Mouse (Mus musculus): ENCODE measurements around the gene Pcdh19. TPM values are rescaled to one million over a fixed set of nuclear protein-coding genes. Genes with fewer than 3 reads are reported as not detected.
"Not testable (repeated sequence)": the region's sequence is repeated elsewhere in the genome, so short reads cannot be mapped to it uniquely, and the experiment has no call there.

Gene Pcdh19
- 12.3 and 16.1 TPM in 2 replicates for polyA plus RNA-seq (2015; fragmentation: Nextera tagmentation; extraction: Ambion mirVana)

DNA sequence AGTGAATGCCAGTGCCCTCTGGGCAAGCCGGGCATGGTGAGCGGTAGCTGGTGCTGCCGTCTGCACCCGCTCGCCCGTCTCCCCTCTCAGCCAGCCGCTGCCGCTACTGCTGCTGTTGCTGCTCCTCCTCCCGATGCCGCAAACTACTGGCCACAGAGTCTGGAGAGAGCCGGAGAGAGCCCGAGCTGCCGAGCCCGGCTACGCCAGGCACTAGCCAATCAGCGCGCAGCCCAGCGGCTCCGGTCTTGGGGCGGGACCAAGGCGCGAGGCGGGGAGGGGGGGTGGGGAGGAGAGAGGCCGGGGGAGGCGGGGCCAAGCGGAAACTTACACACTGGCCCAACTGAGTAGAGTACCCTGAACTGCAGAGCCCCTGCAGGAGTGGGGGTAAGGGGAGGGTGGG lies at the start of gene Pcdh19:
Gene Pcdh19, minus strand, starts transcription at position 148 of the 400 bp plus-strand sequence.
- H3K27ac ChIP-seq (replicated peaks) = peak within 1 kb of the TSS; percentile 82
- H3K9me3 ChIP-seq (replicated peaks) = no peaks in the 10 kb centered on the region
- H3K27me3 ChIP-seq (replicated peaks) = no peaks in the 10 kb centered on the region
- peak within 1 kb of the TSS; percentile 55 for H3K9ac ChIP-seq (replicated peaks)
- 48% methylated on average over 15 of the region's 26 CpGs for WGBS
- H3K4me2 ChIP-seq = peak within 1 kb of the TSS; percentile 79
- no peaks in the 10 kb centered on the region for H3K4me1 ChIP-seq
- peak within 1 kb of the TSS; percentile 56 for H3K4me3 ChIP-seq (replicated peaks)
- H3K36me3 ChIP-seq = no peaks in the 10 kb centered on the region
- ATAC-seq (ENCODE audit: low FRiP score) = peak; percentile 92

DNA sequence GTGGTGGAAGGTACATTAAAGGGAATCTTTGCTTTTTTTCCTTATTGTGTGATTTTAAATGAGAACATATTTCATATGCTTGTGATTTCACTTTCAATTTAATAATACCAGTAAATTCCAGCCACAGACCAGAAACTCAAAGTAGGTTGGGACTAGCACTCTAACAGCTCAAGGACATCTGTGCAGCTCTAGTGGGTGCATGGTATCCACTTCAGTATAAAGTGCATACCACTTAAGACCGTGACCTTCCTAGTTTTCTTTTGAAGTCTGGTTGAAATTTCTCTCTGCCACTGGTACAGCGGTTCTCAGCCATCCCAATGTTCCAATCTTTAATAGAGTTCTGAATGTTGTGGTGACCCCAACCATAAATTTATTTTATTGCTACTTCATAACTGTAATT lies 47.1 kb upstream of the Pcdh19 start:
- no peak overlapping the region for H3K4me2 ChIP-seq
- 87% methylated on average over 2 of the region's 2 CpGs for WGBS
- H3K27me3 ChIP-seq (replicated peaks) = no peaks in the 10 kb centered on the region
- H3K9me3 ChIP-seq (replicated peaks) = no peaks in the 10 kb centered on the region
- no peak overlapping the region for H3K9ac ChIP-seq (replicated peaks)
- H3K4me1 ChIP-seq = no peaks in the 10 kb centered on the region
- no peak overlapping the region for H3K27ac ChIP-seq (replicated peaks)
- H3K4me3 ChIP-seq (replicated peaks) = no peak overlapping the region
- H3K36me3 ChIP-seq = no peaks in the 10 kb centered on the region
- no peak for ATAC-seq (ENCODE audit: low FRiP score)

DNA sequence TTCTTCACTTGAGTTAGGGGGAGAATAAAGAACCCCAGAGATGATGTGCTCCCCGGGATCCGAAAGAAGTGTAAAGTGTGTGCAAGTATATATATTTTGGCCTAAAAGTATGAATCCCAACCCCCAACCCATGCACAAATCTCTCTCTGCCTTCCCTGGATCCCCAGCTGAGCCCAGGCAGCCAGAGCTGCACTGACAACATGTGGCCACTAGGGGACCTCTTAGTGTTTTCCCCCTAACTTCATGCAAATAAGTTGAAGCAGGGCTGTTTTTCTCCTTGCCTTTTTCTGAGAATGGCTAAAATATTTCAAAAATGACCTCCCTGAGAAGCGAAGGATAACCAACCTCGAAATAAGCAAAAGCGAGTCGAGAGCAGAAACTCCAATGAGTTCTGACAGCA lies 46.2 kb upstream of the Pcdh19 start:
- Histone ChIP-seq H3K9me3 (replicated peaks) (no peaks in the 10 kb centered on the region), H3K36me3 (no peaks in the 10 kb centered on the region), H3K4me2 (no peak overlapping the region), H3K9ac (replicated peaks) (no peak overlapping the region), H3K27ac (replicated peaks) (no peak overlapping the region), H3K27me3 (replicated peaks) (no peaks in the 10 kb centered on the region), H3K4me1 (no peaks in the 10 kb centered on the region), H3K4me3 (replicated peaks) (no peak overlapping the region)
- no peak for ATAC-seq (ENCODE audit: low FRiP score)
- 47% methylated on average over 6 of the region's 6 CpGs for WGBS

DNA sequence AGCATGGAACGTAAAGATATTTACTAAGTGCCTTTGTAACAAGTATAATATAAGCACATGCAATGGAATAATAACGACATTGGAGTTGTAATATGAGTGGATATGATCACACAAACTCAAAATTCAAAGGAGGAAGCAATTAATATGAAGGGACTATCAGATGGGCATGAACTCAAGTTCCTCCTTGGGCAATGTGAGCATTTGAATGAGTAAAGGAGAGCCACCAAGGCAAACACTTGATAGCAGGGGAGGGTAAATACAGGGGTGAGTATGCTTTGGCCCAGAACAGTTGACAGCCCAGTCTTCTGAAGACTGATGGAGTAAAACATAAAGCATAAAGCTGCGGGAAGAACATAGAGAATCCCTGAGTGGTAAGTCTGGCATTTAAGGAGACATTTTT lies 32.7 kb upstream of the Pcdh19 start:
- Histone ChIP-seq H3K27ac (replicated peaks) (no peak overlapping the region), H3K4me3 (replicated peaks) (no peak overlapping the region), H3K9ac (replicated peaks) (no peak overlapping the region), H3K27me3 (replicated peaks) (no peaks in the 10 kb centered on the region), H3K4me1 (no peaks in the 10 kb centered on the region), H3K36me3 (no peaks in the 10 kb centered on the region), H3K9me3 (replicated peaks) (no peaks in the 10 kb centered on the region), H3K4me2 (no peak overlapping the region)
- 89% methylated on average over 3 of the region's 3 CpGs for WGBS
- no peak for ATAC-seq (ENCODE audit: low FRiP score)

DNA sequence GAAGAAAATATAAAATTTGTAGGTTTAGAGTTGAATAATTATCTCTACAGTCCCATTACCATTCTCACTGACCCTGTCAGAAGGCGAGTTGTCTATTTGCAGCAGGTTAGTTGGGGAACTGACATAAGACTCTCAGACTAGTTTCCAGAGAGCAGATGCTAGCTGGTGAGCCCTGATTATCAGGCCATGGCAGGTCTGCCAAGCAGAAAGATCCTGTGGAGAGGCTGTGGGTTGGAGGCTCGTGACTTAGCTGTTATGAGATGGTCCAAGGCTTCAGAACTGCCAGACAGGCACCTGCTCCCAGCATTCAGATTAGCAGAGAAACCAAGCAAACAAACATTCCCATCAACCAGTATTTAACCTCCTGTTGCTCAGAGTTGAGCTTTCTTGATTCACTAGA lies 21.8 kb upstream of the Pcdh19 start:
- Histone ChIP-seq H3K9ac (replicated peaks) (no peak overlapping the region), H3K9me3 (replicated peaks) (no peaks in the 10 kb centered on the region), H3K27me3 (replicated peaks) (no peaks in the 10 kb centered on the region), H3K27ac (replicated peaks) (no peak overlapping the region), H3K4me1 (no peaks in the 10 kb centered on the region), H3K4me3 (replicated peaks) (no peak overlapping the region), H3K36me3 (no peaks in the 10 kb centered on the region), H3K4me2 (no peak overlapping the region)
- no peak for ATAC-seq (ENCODE audit: low FRiP score)
- WGBS = 59% methylated on average over 2 of the region's 2 CpGs

DNA sequence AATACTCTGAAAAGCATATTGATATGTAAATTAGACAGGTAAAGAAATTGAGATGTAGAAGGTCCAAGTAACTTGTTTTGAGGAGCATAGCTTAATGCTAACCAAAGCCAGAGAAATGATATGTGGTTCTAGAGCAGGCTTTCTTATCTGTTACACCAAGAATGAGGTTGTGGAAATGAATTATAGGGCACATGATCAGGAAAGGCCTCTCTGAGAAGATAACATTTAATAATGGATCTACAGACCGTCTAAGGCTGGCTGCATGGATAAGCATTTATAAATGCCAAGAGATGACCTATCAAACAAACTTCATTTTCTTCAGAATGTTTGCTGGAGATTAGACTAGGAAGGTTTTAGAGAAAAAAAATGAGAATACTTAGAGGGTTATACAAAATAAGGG lies 14.1 kb upstream of the Pcdh19 start:
- Histone ChIP-seq H3K27ac (replicated peaks) (no peak overlapping the region), H3K4me2 (no peak overlapping the region), H3K27me3 (replicated peaks) (no peaks in the 10 kb centered on the region), H3K36me3 (no peaks in the 10 kb centered on the region), H3K4me1 (no peaks in the 10 kb centered on the region), H3K9me3 (replicated peaks) (no peaks in the 10 kb centered on the region), H3K9ac (replicated peaks) (no peak overlapping the region), H3K4me3 (replicated peaks) (no peak overlapping the region)
- no peak for ATAC-seq (ENCODE audit: low FRiP score)
- WGBS = 92% methylated on average over 1 of the region's 1 CpGs

DNA sequence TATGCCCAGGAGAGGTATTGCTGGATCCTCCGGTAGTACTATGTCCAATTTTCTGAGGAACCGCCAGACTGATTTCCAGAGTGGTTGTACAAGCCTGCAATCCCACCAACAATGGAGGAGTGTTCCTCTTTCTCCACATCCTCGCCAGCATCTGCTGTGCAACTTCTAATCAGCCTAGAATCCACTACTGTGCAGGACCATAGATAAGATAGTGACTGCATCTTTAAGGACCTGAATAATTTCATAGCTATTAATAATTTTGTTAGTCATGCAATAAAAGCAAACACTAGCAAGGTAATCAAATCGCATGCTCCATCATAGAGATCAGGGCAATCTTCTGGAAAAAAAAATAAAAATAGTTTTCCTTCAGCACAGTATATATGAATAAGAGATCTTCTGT lies 9.1 kb upstream of the Pcdh19 start:
- WGBS = 84% methylated on average over 2 of the region's 4 CpGs
- H3K9ac ChIP-seq (replicated peaks); H3K4me3 ChIP-seq (replicated peaks); H3K9me3 ChIP-seq (replicated peaks); H3K27ac ChIP-seq (replicated peaks); ATAC-seq (ENCODE audit: low FRiP score); H3K27me3 ChIP-seq (replicated peaks); H3K4me1 ChIP-seq; H3K4me2 ChIP-seq; H3K36me3 ChIP-seq: not testable (repeated sequence)

DNA sequence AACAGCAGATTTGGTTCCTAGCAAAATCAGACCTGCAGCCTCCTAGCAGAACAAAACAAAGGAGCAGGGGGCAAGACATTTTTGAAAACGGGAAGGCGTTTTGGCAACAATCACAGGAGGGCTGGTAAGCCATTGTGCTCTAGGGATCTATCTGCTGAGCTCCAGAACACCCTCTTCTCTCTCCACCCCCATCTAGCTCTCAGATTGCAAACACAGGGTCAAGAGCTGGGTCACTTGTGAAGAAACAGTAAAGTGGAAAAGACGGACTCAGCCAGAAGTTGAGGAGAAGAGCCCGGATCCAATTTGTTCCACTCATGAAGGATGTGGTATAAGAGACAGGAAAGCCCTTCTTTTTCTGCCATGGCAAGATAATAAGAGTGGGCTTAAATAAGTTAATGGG lies 7.7 kb upstream of the Pcdh19 start:
- H3K9ac ChIP-seq (replicated peaks) = no peak overlapping the region
- H3K27me3 ChIP-seq (replicated peaks) = no peaks in the 10 kb centered on the region
- no peak overlapping the region for H3K4me2 ChIP-seq
- H3K4me1 ChIP-seq = no peaks in the 10 kb centered on the region
- no peak for ATAC-seq (ENCODE audit: low FRiP score)
- no peak overlapping the region for H3K27ac ChIP-seq (replicated peaks)
- no peak overlapping the region for H3K4me3 ChIP-seq (replicated peaks)
- WGBS = 42% methylated on average over 4 of the region's 4 CpGs
- no peaks in the 10 kb centered on the region for H3K9me3 ChIP-seq (replicated peaks)
- H3K36me3 ChIP-seq = no peaks in the 10 kb centered on the region

DNA sequence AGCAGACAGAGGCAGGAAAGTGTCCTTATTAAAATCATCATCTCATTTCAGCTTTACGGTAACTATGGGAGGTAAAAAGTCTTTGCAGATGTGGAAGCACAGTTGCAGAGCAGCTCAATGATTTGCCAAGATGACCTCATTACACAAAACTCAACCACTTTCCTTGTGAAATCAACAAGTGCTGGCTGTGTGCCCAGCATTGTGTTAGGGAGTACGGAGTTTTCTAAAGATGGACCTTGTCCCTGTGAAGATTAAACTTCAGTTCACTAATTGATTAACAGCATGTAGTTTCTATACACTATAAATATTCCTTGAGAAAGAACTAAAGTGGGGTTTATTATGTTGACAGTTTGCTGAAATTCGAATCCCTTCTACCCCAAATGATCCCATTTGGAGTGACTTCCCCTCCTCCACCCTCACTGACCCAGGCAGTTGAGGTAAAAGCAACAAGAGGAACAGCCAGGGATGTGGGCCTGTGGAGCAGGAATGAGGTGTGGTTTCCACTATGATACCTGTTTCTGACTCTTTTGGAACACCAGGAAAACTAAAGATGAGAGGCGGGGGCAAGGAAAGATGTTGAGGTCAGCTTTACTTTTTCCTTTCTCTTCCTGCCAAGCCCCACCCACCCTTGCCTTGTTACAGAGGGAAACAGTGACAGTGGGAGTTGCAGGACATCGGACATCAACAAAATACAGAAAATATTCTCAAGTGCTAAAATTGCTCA lies 4.4 kb upstream of the Pcdh19 start:
- no peaks in the 10 kb centered on the region for H3K27me3 ChIP-seq (replicated peaks)
- H3K27ac ChIP-seq (replicated peaks) = no peak overlapping the region
- 73% methylated on average over 5 of the region's 5 CpGs for WGBS
- ATAC-seq (ENCODE audit: low FRiP score) = no peak
- no peaks in the 10 kb centered on the region for H3K36me3 ChIP-seq
- H3K4me3 ChIP-seq (replicated peaks) = no peak overlapping the region
- H3K9ac ChIP-seq (replicated peaks) = no peak overlapping the region
- H3K9me3 ChIP-seq (replicated peaks) = no peaks in the 10 kb centered on the region
- no peaks in the 10 kb centered on the region for H3K4me1 ChIP-seq
- no peak overlapping the region for H3K4me2 ChIP-seq

DNA sequence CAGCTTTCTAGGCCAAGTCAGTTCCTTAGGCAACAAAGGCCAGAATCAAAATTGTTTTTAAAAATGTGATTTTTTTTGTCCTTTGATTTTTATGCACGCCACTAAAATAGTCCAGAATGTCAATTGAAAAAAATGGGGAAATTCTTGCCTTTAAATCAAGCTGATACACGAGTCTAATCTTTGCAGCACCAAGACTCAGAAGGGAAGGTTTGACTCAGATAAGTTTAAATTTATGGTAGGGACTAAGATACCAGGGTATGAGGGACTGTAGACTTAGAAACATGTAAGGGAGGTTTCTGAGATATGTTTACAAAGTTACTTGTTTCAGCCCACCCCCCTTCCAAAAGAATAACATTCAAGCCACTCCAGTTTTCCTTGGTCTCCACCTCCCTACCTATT lies 3.6 kb upstream of the Pcdh19 start:
- 40% methylated on average over 2 of the region's 2 CpGs for WGBS
- no peak for ATAC-seq (ENCODE audit: low FRiP score)
- H3K27me3 ChIP-seq (replicated peaks) = no peaks in the 10 kb centered on the region

DNA sequence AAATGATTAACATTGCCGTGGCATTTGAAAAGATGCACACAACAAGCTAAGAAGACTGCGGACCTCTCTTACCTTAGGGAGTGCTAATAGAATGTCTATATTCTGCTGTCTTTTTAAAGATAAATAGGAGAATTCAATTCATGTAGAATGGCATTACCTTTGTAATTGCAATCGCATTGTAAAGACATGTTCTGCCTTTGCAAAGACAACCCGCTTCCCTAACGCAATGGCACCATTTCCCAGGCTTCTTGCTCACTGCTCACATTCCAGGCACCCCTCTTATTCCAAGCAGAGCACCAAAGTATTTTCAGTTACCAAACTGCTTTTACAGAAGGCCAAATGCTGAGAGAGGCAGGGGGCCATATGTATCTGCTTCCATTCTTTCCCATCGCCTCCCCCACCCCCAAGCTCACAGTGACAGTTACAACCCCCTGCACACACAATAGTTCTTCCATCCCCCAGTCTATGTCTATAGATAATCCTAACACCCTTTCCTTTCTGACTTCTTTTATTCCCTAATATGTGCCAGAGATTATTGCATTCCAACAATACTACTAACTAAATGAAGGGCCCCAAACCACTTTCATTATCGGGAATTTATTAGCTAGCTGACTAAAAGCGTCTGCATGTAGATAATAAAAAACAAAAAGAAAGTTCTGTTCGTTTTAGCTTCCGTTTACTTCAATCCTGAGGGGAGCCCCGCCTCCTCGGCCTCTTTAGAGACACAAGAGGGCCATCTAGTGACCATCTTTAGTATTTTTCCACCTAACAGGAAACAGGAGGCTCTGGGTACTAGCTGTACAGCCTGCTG lies 3.0 kb upstream of the Pcdh19 start:
- WGBS = 19% methylated on average over 12 of the region's 12 CpGs

More for the DNA sequence above, 3.6 kb upstream of the Pcdh19 start:
- Histone ChIP-seq H3K4me2 (no peak overlapping the region), H3K4me3 (replicated peaks) (no peak overlapping the region), H3K4me1 (no peaks in the 10 kb centered on the region), H3K27ac (replicated peaks) (no peak overlapping the region), H3K36me3 (no peaks in the 10 kb centered on the region), H3K9me3 (replicated peaks) (no peaks in the 10 kb centered on the region), H3K9ac (replicated peaks) (no peak overlapping the region)

DNA sequence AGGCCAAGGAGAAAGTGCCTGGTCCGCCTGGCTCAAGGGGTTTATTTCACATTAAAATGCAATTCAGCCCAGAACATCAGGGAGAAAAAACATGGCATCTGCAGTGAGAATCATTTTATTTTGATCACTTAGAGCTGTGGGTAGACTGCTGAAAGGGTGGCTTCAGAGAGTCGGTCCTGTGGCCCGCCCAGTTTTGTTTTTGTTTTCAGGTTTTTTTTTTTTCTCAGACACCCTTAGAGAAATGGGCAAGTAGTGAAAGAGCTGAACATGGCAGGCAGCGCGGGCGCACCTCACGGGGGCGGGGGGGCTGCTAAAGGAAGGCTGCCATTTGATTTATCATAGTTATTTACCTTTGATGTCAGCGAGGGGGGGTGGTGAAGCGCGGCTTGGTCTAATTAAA lies 2.0 kb upstream of the Pcdh19 start:
- Histone ChIP-seq H3K36me3 (no peaks in the 10 kb centered on the region), H3K9ac (replicated peaks) (no peak overlapping the region; the same call in 1 of the 2 replicates), H3K27ac (replicated peaks) (peak overlapping the region; percentile 60; the same call in 1 of the 2 replicates), H3K4me1 (no peaks in the 10 kb centered on the region), H3K27me3 (replicated peaks) (no peaks in the 10 kb centered on the region), H3K4me2 (peak overlapping the region; percentile 79), H3K9me3 (replicated peaks) (no peaks in the 10 kb centered on the region), H3K4me3 (replicated peaks) (peak overlapping the region; percentile 56)
- no peak for ATAC-seq (ENCODE audit: low FRiP score)
- 20% methylated on average over 11 of the region's 11 CpGs for WGBS

More for the DNA sequence above, 3.0 kb upstream of the Pcdh19 start:
- Histone ChIP-seq H3K27ac (replicated peaks) (peak overlapping the region; percentile 60), H3K27me3 (replicated peaks) (no peaks in the 10 kb centered on the region), H3K4me2 (peak overlapping the region; percentile 79), H3K9ac (replicated peaks) (0 out of 2 replicates have a peak overlapping the region, but pooled peaks have one; percentile 14), H3K4me3 (replicated peaks) (peak overlapping the region; percentile 56), H3K9me3 (replicated peaks) (no peaks in the 10 kb centered on the region), H3K36me3 (no peaks in the 10 kb centered on the region), H3K4me1 (no peaks in the 10 kb centered on the region)
- ATAC-seq (ENCODE audit: low FRiP score) = peak; percentile 51; the same call in 1 of the 2 replicates
